Mouse (Mus musculus): ENCODE data around the gene Krtap1-4. TPM values are rescaled to one million over a fixed set of nuclear protein-coding genes. Genes with fewer than 3 reads are reported as not detected.

Gene Krtap1-4
- total RNA-seq, 4 experiments from 2014 or later = not detected

- DNase-seq (ENCODE audit: low spot score) = no peak
Observed at GRCm38 (mm10) chr11:99550765-99551164, 32.7 kb downstream of the Krtap1-4 start, which contains the start of gene Krtap3-3. Krtap3-3 (minus strand) TSS chr11:99550865.

DNA sequence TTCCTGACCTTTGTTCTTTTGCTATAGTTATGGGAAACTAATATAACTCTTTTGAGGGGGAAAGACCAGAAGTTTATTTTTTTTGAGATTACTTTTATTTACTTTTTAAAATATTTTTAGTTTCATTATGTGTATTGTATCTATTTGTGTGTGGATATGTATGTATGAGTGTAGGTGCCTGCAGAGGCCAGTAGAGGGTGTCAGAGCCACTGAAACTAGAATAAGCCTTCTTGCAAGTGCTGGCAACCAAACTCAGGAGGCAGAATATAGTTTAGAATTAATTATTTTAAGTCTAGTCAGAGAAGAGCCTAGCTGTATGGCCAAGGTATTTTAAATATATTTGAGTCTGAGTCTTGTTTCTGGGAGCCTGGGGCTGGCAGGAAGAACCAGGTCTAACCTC, 35.6 kb downstream of the Krtap1-4 start:
- DNase-seq (ENCODE audit: low spot score) = no peak

- no peak for DNase-seq (ENCODE audit: low spot score)
Observed at GRCm38 (mm10) chr11:99539721-99540120, 43.7 kb downstream of the Krtap1-4 start.

Other genes with a start within 250 kb of the Krtap1-4 start
- not detected for gene Krt26, start 245.7 kb downstream of the Krtap1-4 start, total RNA-seq (2022)
- not detected for gene Krt27, start 232.6 kb downstream of the Krtap1-4 start, total RNA-seq (2022)
- gene Krt28, start 208.8 kb downstream of the Krtap1-4 start, total RNA-seq (2022) = not detected
- 1 to 10 TPM; 3.3 to 5.8 (median 5.0) TPM for gene Krt10, start 194.3 kb downstream of the Krtap1-4 start, total RNA-seq (2022)
- gene Krt12, start 161.4 kb downstream of the Krtap1-4 start, total RNA-seq (2022) = not detected
- not detected for gene Krt20, start 145.5 kb downstream of the Krtap1-4 start, total RNA-seq (2022)
- not detected for gene Krt23, start 90.5 kb downstream of the Krtap1-4 start, total RNA-seq (2022)
- gene Krt39, start 62.3 kb downstream of the Krtap1-4 start, total RNA-seq (2022) = not detected
- gene Krt40, start 40.5 kb downstream of the Krtap1-4 start, total RNA-seq (2022) = not detected
- gene Krtap3-3, start 32.8 kb downstream of the Krtap1-4 start, total RNA-seq (2022) = not detected
- not detected for gene Krtap3-2, start 26.8 kb downstream of the Krtap1-4 start, total RNA-seq (2022)
- not detected for gene Gm11939, start 24.2 kb downstream of the Krtap1-4 start, total RNA-seq (2022)
- gene Krtap3-1, start 17.0 kb downstream of the Krtap1-4 start, total RNA-seq (2022) = not detected
- gene Krtap1-5, start 2.6 kb downstream of the Krtap1-4 start, total RNA-seq (2022) = not detected
- gene Krtap1-3, start 7.7 kb upstream of the Krtap1-4 start, total RNA-seq (2022) = not detected
- not detected for gene Krtap9-3, start 14.5 kb upstream of the Krtap1-4 start, total RNA-seq (2022)
- not detected for gene Gm11938, start 19.7 kb upstream of the Krtap1-4 start, total RNA-seq (2022)
- gene Gm11937, start 26.5 kb upstream of the Krtap1-4 start, total RNA-seq (2022) = not detected
- not detected for gene Krtap2-4, start 31.2 kb upstream of the Krtap1-4 start, total RNA-seq (2022)
- not detected for gene Gm11562, start 36.8 kb upstream of the Krtap1-4 start, total RNA-seq (2022)
- gene Krtap4-1, start 44.6 kb upstream of the Krtap1-4 start, total RNA-seq (2022) = not detected
- not detected for gene Krtap4-2, start 51.4 kb upstream of the Krtap1-4 start, total RNA-seq (2022)
- gene Krtap4-7, start 60.4 kb upstream of the Krtap1-4 start, total RNA-seq (2022) = not detected
- not detected for gene Gm11555, start 66.6 kb upstream of the Krtap1-4 start, total RNA-seq (2022)
- not detected for gene Gm11563, start 75.3 kb upstream of the Krtap1-4 start, total RNA-seq (2022)
- gene Krtap4-6, start 82.3 kb upstream of the Krtap1-4 start, total RNA-seq (2022) = not detected
- gene Gm14190, start 107.1 kb upstream of the Krtap1-4 start, total RNA-seq (2022) = not detected
- not detected for gene Gm14180, start 150.6 kb upstream of the Krtap1-4 start, total RNA-seq (2022)
- not detected for gene Gm11595, start 189.3 kb upstream of the Krtap1-4 start, total RNA-seq (2022)
- gene Krtap4-8, start 197.1 kb upstream of the Krtap1-4 start, total RNA-seq (2022) = not detected
- not detected for gene Krtap4-9, start 201.5 kb upstream of the Krtap1-4 start, total RNA-seq (2022)
- not detected for gene Gm11596, start 209.8 kb upstream of the Krtap1-4 start, total RNA-seq (2022)
- not detected for gene Gm11569, start 215.3 kb upstream of the Krtap1-4 start, total RNA-seq (2022)
- gene Gm11554, start 220.8 kb upstream of the Krtap1-4 start, total RNA-seq (2022) = not detected
- gene Krtap4-13, start 226.2 kb upstream of the Krtap1-4 start, total RNA-seq (2022) = not detected
- not detected for gene Gm11564, start 232.0 kb upstream of the Krtap1-4 start, total RNA-seq (2022)